Mouse (Mus musculus): ENCODE measurements around the gene Agbl5.

- TF ChIP-seq CTCF (conservative IDR thresholded peaks at IDR 0.05; ENCODE audit: low read length) (no peak), POU5F1 (IDR thresholded peaks at IDR 0.05; ENCODE audit: borderline replicate concordance, low read length) (no peak)
Observed at GRCm38 (mm10) chr5:30886209-30886608, 2.3 kb upstream of the Agbl5 start.

All from E14TG2a.4 (cell line).